Mouse (Mus musculus): ENCODE measurements around the gene Cyth4.
A peak's percentile ranks its signal among the peaks of the same experiment; 100 is the strongest.

The Cyth4 gene

GRCm38 (mm10) chr15:78585404-78585803, 11.4 kb upstream of the Cyth4 start:
- no peak for DNase-seq (ENCODE audit: low read depth, low spot score)

DNA sequence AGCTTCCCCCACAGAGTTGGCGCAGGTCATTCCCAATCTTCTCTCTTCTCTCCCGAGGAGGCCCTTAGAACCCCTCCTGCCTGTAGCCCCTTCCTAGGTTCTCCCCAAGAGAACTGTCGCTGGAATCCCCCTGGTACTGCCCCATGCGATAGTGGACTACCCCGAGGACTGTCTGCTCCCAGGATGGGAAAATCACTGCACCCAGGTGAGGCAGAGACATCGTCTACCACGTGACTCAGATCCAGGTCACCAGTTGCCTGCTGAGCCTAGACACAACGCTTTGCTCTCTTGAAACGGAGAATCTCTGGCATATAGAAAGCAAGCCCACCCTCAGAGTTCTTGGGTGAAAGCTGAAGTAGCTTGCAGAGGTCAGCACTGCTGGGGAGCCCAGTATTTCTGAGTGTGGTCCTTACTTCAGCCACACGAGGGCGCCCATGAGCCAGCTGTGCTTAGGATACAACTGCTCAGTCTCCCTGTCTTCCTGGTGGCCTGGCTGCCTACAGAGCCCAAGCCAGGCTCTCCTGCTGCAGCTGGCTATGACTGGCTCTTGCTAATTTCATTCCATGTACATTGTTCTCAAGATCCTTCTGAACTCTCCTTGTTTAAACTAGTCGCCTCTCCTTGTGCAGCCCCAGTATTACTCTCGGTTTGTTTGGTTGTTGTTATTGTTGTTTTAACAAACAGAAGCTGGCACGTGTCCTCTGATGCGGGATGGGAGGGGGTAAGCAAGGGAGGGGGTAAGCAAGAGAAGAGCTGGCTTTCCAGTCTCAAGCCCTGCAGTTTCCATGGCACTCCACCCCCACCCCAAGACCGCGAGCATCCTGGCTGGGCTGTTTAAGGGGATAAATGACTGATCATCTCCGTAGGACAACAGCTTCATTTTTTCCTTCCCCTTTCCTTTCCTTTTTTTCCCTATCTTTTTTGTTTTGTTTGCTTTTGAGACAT, 9.5 kb upstream of the Cyth4 start:
- DNase-seq (ENCODE audit: low read depth, low spot score) = peak; percentile 82

DNA sequence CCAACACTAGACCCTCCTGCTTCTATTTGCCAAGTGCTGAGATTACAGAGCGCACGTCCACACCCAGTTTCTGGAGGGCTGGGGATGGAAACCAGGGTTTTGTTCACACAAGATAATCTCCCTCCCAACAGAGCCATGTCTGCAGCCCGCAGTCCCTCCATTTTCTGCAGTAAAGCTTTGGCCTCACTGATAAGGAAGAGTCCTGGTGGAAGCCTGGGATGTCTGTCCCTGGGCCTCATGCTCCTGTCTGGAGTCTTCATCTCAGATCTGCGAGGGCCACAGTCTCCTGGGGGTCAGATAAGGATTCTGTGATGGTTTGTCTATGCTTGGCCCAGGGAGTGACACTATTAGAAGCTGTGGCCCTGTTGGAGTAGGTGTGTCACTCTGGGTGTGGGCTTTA, 8.8 kb upstream of the Cyth4 start:
- DNase-seq (ENCODE audit: low read depth, low spot score) = no peak

- DNase-seq (ENCODE audit: low read depth, low spot score) = peak; percentile 43
Measured at GRCm38 (mm10) chr15:78588900-78589299, 7.9 kb upstream of the Cyth4 start.

DNA sequence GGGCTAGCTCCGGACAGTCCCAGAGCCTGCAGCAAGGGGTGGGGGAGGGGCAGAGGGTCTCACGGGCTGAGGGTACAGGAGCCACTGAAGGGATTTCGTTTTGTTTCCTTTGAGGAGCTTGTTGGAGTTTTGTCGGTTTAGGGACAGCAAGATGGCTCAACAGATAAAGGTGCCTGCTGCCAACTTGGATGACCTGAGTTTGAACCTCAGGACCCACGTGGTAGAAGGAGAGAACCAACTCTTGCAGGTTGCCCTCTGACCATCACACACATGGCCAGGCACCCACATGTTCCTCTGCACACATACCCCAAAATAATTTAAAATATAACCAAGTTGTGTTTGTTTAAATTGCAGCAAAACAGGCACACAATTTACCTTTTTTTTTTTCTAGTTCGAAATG, 6.9 kb upstream of the Cyth4 start:
- no peak for DNase-seq (ENCODE audit: low read depth, low spot score)

GRCm38 (mm10) chr15:78590785-78591184, 6.1 kb upstream of the Cyth4 start:
- no peak for DNase-seq (ENCODE audit: low read depth, low spot score)

DNA sequence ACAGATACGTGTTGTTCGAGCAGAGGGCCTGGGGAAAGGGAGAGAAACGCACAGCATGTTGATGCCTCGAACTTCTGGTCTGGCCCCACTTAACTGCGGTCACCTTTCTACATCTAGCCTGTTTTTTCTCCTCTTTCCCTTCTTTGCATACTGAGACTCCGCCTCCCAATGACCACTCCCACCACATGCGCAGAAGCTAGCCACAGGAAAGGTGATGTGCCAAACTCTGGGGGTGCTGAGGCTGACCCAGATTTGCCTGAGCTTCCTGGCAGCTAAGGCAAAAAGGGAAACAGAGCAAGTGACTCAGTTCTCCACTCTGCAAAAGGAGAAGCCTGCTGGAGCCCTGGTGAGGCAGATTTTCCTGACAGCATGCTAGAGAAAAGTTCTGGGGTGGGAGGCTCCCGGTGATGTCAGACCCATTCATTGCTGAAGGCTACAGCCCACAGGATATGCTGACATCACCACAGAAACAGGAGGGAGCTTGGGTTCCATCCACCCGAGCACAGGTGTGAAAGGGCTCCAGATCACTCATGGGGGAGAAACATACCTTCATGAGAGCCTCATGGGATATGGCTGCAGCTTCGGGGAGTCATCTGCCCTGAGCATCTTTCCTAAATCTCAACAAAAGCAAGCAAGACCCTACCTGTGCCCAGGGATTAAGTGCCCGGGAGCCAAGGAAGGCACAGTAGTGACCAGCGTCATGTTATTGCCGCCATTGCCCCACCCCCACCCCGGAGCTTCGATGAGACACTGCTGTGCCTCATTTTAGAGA, 5.0 kb upstream of the Cyth4 start:
- DNase-seq (ENCODE audit: low read depth, low spot score) = peak; percentile 61

GRCm38 (mm10) chr15:78592452-78592968, 4.3 kb upstream of the Cyth4 start:
- no peak for DNase-seq (ENCODE audit: low read depth, low spot score)

DNA sequence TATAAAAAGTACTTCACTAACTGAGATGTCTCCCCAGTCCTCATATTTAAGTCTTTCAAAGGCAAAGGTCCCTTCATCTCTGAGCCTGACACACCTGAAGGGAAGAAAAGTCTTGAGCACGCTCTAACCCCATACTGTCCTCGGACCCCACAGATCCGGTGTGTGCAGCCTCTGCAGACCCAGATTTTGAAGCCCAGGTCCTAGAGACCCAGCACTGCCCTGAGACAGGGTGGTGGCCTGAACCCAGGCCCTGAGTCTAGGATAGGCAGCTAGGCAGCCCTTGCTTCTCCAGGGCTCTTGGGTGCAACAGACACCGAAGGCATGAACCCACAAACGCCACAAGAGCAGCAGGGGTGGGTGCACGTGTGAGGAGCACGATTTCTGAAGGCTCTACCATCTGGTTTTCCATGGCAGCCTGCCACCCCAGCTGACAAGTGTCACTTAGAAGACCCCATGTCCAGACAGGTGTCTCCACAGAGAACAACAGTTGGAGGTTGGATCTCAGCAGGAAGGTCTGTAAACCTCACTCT, 2.9 kb upstream of the Cyth4 start:
- DNase-seq (ENCODE audit: low read depth, low spot score) = no peak

DNA sequence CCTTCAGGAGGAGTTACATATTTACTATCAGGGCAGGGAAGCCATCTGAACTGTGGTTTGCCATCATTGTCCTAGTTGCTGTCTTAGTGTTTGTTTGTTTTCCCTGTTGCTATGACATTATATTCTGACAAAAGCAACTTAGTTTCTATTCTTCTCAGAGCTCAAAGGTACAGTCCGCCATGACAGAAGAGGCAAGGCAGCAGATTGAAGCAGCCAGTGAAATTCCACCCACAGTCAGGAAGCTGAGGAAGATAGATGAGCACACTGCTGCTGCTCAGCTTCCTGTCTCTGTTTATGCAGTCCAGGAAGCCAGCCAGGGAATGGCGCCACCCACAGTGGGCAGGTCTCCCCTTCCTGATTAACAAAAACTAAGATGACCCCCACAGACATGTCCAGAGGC, 2.0 kb upstream of the Cyth4 start:
- no peak for DNase-seq (ENCODE audit: low read depth, low spot score)

DNA sequence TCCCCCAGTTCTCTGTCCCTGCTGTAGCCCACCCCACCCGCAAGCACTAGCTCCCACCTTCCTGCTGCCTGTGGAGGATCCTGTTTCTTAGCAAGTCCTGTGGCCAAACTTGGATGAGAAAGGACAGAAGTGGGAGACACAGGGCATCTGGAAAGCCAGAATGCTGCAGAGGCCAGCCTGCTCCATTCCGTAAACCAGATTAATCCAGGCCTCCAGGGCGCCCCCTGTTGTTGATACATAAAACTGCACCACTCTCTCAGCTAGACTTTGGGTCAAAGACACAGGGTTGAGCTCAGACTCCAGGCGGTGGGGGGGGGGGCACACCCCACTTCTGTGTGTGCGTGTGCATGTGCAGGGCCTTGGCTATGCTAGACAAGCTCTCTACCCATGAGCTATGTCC, 1.4 kb upstream of the Cyth4 start:
- no peak for DNase-seq (ENCODE audit: low read depth, low spot score)

DNA sequence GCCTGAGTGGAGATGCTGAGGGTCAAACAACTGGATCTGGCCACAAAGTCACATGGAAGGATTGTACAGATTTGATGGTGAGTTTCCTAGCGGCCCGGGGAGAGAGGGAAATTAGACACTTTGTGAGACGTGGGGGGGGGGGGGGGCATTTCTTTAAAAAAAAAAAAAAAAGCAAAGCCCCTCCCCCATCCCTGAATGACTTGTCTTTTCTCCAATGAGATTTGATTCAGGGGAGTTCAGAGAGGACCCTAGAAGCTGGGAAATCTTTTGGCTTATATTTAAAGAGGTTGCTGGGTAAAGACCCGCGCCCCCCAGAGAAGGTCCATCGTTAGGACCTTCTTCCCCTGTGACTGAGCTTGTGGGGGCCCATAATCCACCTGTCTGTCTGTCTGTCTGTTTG, 343 bp upstream of the Cyth4 start:
- no peak for DNase-seq (ENCODE audit: low read depth, low spot score)

DNA sequence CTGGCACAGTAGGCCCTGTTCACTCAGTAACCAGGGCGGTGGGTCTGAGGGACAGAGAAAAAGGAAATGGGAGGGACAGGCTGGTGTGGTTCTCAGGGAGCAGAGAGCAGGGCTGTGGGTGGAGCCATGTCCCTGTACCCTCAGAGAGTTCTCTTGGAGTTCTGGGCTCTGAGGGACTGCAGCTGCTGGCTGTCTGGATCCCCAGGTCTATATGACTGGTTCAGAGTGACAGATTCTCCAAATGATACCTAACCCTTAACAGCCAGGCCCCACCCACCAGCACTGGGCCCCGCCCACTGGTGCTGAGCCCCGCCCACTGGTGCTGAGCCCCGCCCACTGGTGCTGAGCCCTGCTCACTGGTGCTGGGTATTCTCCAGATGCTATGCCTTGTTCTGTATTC, 882 bp downstream of the Cyth4 start:
- DNase-seq (ENCODE audit: low read depth, low spot score) = no peak

- peak; percentile 48 for DNase-seq (ENCODE audit: low read depth, low spot score)
Measured at GRCm38 (mm10) chr15:78599124-78599523, 2.3 kb downstream of the Cyth4 start.

DNA sequence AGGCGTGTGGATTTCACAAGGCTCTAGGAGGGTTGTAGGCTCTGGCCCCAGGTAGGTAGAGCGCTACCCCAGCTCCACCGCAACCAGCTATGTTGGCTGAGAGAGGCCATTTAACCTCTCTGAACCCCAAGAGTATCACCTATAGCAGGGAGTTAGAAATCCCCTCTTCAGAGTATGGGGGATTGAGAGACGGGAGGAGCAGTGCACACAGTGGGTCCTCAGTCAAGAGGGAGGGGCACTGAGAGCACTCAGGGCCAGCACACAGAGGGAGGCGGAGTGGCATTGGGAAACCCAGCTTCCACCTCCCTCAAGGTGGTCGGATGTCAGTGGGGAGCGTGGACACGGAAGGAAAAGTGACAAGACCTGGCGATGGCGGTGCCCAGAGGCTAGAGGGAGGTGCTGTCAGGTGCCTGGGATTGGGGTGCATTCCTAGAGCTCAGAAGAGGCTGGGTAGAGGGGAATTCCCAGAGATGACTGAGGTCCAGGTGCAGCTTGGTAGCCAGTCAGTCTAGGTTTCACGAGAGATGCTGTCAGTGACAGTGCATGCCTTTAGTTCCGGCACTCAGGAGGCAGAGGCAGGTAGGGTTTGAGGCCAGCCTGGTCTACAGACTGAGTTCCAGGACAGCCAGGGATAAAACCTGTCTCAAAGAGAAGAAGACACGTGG, 2.8 kb downstream of the Cyth4 start:
- DNase-seq (ENCODE audit: low read depth, low spot score) = no peak

GRCm38 (mm10) chr15:78601180-78601579, 4.3 kb downstream of the Cyth4 start:
- no peak for DNase-seq (ENCODE audit: low read depth, low spot score)

GRCm38 (mm10) chr15:78604255-78604654, 7.4 kb downstream of the Cyth4 start:
- no peak for DNase-seq (ENCODE audit: low read depth, low spot score)

- DNase-seq (ENCODE audit: low read depth, low spot score) = no peak
Measured at GRCm38 (mm10) chr15:78605371-78605791, 8.5 kb downstream of the Cyth4 start.

DNA sequence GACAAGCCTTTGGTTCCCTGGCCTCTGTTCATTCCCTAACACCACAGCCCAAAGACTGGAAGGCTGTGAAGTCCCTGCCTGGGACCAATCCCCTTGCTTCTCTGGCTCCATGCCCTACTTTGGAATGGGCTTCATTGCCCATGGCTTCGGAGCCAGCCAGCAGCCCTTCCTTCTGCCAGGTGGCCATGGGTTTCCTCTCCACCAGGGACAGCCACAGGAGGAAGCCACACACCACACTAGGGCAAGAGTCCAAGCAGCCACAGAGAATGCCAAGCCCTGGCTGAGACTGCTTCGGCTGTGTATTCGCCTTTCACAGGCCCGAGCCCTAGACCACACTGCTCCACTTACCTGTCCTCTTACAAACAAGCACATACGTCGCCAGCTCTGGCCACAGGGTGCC, 9.2 kb downstream of the Cyth4 start:
- DNase-seq (ENCODE audit: low read depth, low spot score) = peak; percentile 87

GRCm38 (mm10) chr15:78607463-78607862, 10.6 kb downstream of the Cyth4 start:
- peak; percentile 85 for DNase-seq (ENCODE audit: low read depth, low spot score)

GRCm38 (mm10) chr15:78610705-78611462, 14.0 kb downstream of the Cyth4 start:
- peak; percentile 88 for DNase-seq (ENCODE audit: low read depth, low spot score)

Measured in brain, adult 2 months (tissue).